Mouse (Mus musculus) kidney, adult 10 weeks (tissue): ENCODE measurements around the gene Ccdc136. TPM values are rescaled to one million over a fixed set of nuclear protein-coding genes. Genes with fewer than 3 reads are reported as not detected.

Experiments used
- polyA plus RNA-seq: library from polyadenylated mRNA; stranded (reverse); fragments of 350-450 nt; fragmentation: Illumina TruSeq; extraction: RNeasy Lipid Tissue Mini Kit (QIAGEN cat#74804); gene quantifications from one replicate; pipeline ENCODE4 v1.2.3, GENCODE M21; 2014; ENCODE audit warnings: low read depth, low replicate concordance

Gene Ccdc136
- 0.24 TPM for polyA plus RNA-seq

GRCm38 (mm10) chr6:29395910-29396713 is at the start of gene Ccdc136:
Ccdc136 (plus strand) TSS chr6:29396309.

GRCm38 (mm10) chr6:29347665-29348370 is 48.3 kb upstream of the Ccdc136 start, which contains the start of gene Calu:
Calu (plus strand) TSS chr6:29348069.

GRCm38 (mm10) chr6:29388052-29388518 is 8.0 kb upstream of the Ccdc136 start, which contains the start of gene Opn1sw:
Opn1sw (minus strand) TSS chr6:29388468.

GRCm38 (mm10) chr6:29433038-29433803 is 37.1 kb downstream of the Ccdc136 start, which contains the start of gene Flnc:
Flnc (plus strand) TSS chr6:29433256.

GRCm38 (mm10) chr6:29467583-29468354 is 71.7 kb downstream of the Ccdc136 start, which contains the start of gene Atp6v1f:
Atp6v1f (plus strand) TSS chr6:29467718.

GRCm38 (mm10) chr6:29471137-29471536 is 75.0 kb downstream of the Ccdc136 start, which contains the start of gene Atp6v1fnb:
Atp6v1fnb (plus strand) TSS chr6:29471437.

Other genes with a start within 250 kb of the Ccdc136 start
- 28.4 TPM for gene Rbm28, start 231.3 kb upstream of the Ccdc136 start, polyA plus RNA-seq
- gene Prrt4, start 216.7 kb upstream of the Ccdc136 start, polyA plus RNA-seq = not detected
- 2.3 TPM for gene Impdh1, start 179.9 kb upstream of the Ccdc136 start, polyA plus RNA-seq
- gene Hilpda, start 123.8 kb upstream of the Ccdc136 start, polyA plus RNA-seq = 3.1 TPM
- not detected for gene Fam71f2, start 116.7 kb upstream of the Ccdc136 start, polyA plus RNA-seq
- not detected for gene Fam71f1, start 77.2 kb upstream of the Ccdc136 start, polyA plus RNA-seq
- 197 TPM for gene Calu, start 48.2 kb upstream of the Ccdc136 start, polyA plus RNA-seq
- gene Opn1sw, start 7.8 kb upstream of the Ccdc136 start, polyA plus RNA-seq = not detected
- not detected for gene Flnc, start 36.9 kb downstream of the Ccdc136 start, polyA plus RNA-seq
- gene Atp6v1f, start 71.4 kb downstream of the Ccdc136 start, polyA plus RNA-seq = 73.7 TPM
- not detected for gene Atp6v1fnb, start 75.1 kb downstream of the Ccdc136 start, polyA plus RNA-seq
- 0.44 TPM for gene Kcp, start 111.6 kb downstream of the Ccdc136 start, polyA plus RNA-seq
- 2.2 TPM for gene Irf5, start 130.3 kb downstream of the Ccdc136 start, polyA plus RNA-seq
- gene Tnpo3, start 213.6 kb downstream of the Ccdc136 start, polyA plus RNA-seq = 75.2 TPM